Mouse (Mus musculus) WW6 (cell line): ENCODE results near the gene Tspyl1.
"Not testable (repeated sequence)": the region's sequence is repeated elsewhere in the genome, so short reads cannot be mapped to it uniquely, and the experiment has no call there.

ENCODE experiments used
- DNase-seq: peaks from one replicate; pipeline ENCODE4 v3.0.0-alpha.2; 2013; ENCODE audit warnings: low read depth, low spot score

Tspyl1 gene

GRCm38 (mm10) chr10:34281962-34282388, at the start of gene Tspyl1:
Gene Tspyl1 (plus strand): TSS chr10:34282190.
- peak; percentile 95 for DNase-seq

- DNase-seq: no peak
Observed at GRCm38 (mm10) chr10:34233418-34233817, 48.6 kb upstream of the Tspyl1 start.

- DNase-seq: peak; percentile 87
Observed at GRCm38 (mm10) chr10:34233931-34234745, 47.9 kb upstream of the Tspyl1 start.

- no peak for DNase-seq
Observed at GRCm38 (mm10) chr10:34235384-34235783, 46.6 kb upstream of the Tspyl1 start.

- no peak for DNase-seq
Observed at GRCm38 (mm10) chr10:34236569-34236968, 45.4 kb upstream of the Tspyl1 start.

- DNase-seq: no peak
Observed at GRCm38 (mm10) chr10:34238536-34238935, 43.5 kb upstream of the Tspyl1 start.

- no peak for DNase-seq
Observed at GRCm38 (mm10) chr10:34244745-34245144, 37.2 kb upstream of the Tspyl1 start.

- DNase-seq: no peak
Observed at GRCm38 (mm10) chr10:34246106-34246505, 35.9 kb upstream of the Tspyl1 start.

- DNase-seq: no peak
Observed at GRCm38 (mm10) chr10:34247757-34248156, 34.2 kb upstream of the Tspyl1 start.

- no peak for DNase-seq
Observed at GRCm38 (mm10) chr10:34249594-34249993, 32.4 kb upstream of the Tspyl1 start.

- not testable (repeated sequence) for DNase-seq
Observed at GRCm38 (mm10) chr10:34252833-34253232, 29.2 kb upstream of the Tspyl1 start.

- no peak for DNase-seq
Observed at GRCm38 (mm10) chr10:34265106-34265505, 16.9 kb upstream of the Tspyl1 start.

- DNase-seq: no peak
Observed at GRCm38 (mm10) chr10:34267312-34268070, 14.5 kb upstream of the Tspyl1 start.

- DNase-seq: no peak
Observed at GRCm38 (mm10) chr10:34271681-34272080, 10.3 kb upstream of the Tspyl1 start.

- DNase-seq: peak; percentile 42
Observed at GRCm38 (mm10) chr10:34280591-34281175, 1.3 kb upstream of the Tspyl1 start.

GRCm38 (mm10) chr10:34281211-34281961, 604 bp upstream of the Tspyl1 start:
- no peak for DNase-seq

- DNase-seq: no peak
Observed at GRCm38 (mm10) chr10:34282420-34283238, 639 bp downstream of the Tspyl1 start.

- no peak for DNase-seq
Observed at GRCm38 (mm10) chr10:34296911-34297298, 14.9 kb downstream of the Tspyl1 start.

- peak; percentile 86 for DNase-seq
Observed at GRCm38 (mm10) chr10:34297299-34297979, 15.4 kb downstream of the Tspyl1 start, which contains the start of gene Tspyl4. Gene Tspyl4 (plus strand): TSS chr10:34297442.
